21 mouse cellular contexts compared by ENCODE assay signal in the genomic region with DNA sequence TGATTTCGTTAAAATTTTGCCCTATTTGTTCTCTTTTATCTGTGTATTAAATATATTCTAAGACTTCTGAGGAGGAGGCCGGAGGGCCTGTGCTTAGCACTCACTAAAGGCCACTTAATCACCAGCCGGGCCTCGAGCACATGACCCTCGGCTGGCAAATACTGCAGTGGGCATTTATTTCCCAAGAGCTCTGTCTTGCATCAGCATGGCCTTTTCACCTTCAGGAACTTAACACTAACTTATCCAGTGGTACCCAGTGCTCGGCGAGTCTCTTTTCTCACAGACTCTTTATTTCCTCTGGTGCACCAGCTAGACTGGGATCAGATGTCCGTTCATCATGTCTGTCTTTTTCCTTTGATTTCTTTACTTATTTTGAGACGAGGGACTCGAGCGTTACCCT. TPM values are rescaled to one million over a fixed set of nuclear protein-coding genes. Genes with fewer than 3 reads are reported as not detected.
"Had no signal": no experiment of that assay in that cellular context is flagged by ENCODE, and none has a peak within 500 bp of the region (broad histone marks: within the 10 kb centered on the region; RNA-seq: fewer than 3 reads in every experiment).

No protein-coding gene starts in this region.

- H3K4me2 ChIP-seq: limb, embryonic 12.5 days; limb, embryonic 15.5 days; liver, embryonic 13.5 days; midbrain, embryonic 11.5 days had no signal

- H3K4me3 ChIP-seq: limb, embryonic 12.5 days; limb, embryonic 15.5 days; liver, embryonic 13.5 days had no signal

- H3K27ac ChIP-seq: kidney, postnatal 0 days; limb, embryonic 12.5 days; limb, embryonic 15.5 days; liver, embryonic 13.5 days had no signal

- H3K36me3 ChIP-seq: limb, embryonic 12.5 days; limb, embryonic 15.5 days; liver, embryonic 13.5 days had no signal

- DNase-seq: left cerebral cortex, postnatal 4 days; liver, embryonic 13.5 days; lung, adult 2 months; lung, postnatal 14 days; lung, postnatal 4 days; midbrain, embryonic 14.5 days; thymus, adult 18-20 months; thymus, postnatal 14 days had no signal

- H3K4me1 ChIP-seq: limb, embryonic 12.5 days had no signal

- H3K27me3 ChIP-seq: limb, embryonic 12.5 days; limb, embryonic 15.5 days; liver, embryonic 13.5 days had no signal

- H3K9me3 ChIP-seq: limb, embryonic 12.5 days; limb, embryonic 15.5 days; liver, embryonic 13.5 days had no signal

- H3K9ac ChIP-seq: limb, embryonic 12.5 days; limb, embryonic 15.5 days; liver, embryonic 13.5 days had no signal

RNA-seq across cellular contexts. Expression of gene 1700023F06Rik, which starts 47.6 kb away (rescaled TPM):
- total RNA-seq: megakaryocyte-erythroid progenitor cell, adult 5-6 weeks; midbrain, postnatal 0 days had no signal
- polyA plus RNA-seq: liver, embryonic 13.5 days; liver, embryonic 16.5 days; neural tube, embryonic 11.5 days; spleen, adult 2 months had no signal

RNA-seq across cellular contexts. Expression of gene Spata32, which starts 57.5 kb away (rescaled TPM):
- total RNA-seq: megakaryocyte progenitor cell, adult 5-6 weeks; megakaryocyte-erythroid progenitor cell, adult 5-6 weeks had no signal
- polyA plus RNA-seq: kidney, postnatal 0 days; limb, embryonic 12.5 days; limb, embryonic 15.5 days; liver, embryonic 13.5 days; liver, embryonic 16.5 days; lung, adult 2 months; lung, embryonic 16.5 days; midbrain, embryonic 11.5 days; neural tube, embryonic 11.5 days; small intestine, adult 2 months; spleen, adult 2 months; stomach, embryonic 16.5 days had no signal
